Mouse (Mus musculus) cortical plate, adult 2 months (tissue): ENCODE measurements around the gene Rab37.

Experiments
- CTCF ChIP-seq: fragments of 200-500 bp; IDR thresholded peaks from 2 replicates; pipeline ENCODE4 v1.5.1; 2011; ENCODE audit warnings: mild to moderate bottlenecking, control low read depth, low read length; ENCODE audit not compliant: insufficient read depth; ENCODE audit errors: extremely low read depth
- POLR2A ChIP-seq: fragments of 200-500 bp; IDR thresholded peaks from 2 replicates; pipeline ENCODE4 v1.6.1; 2011; ENCODE audit warnings: mild to moderate bottlenecking, low read length, control low read depth; ENCODE audit not compliant: insufficient read depth; ENCODE audit errors: extremely low read depth

- no peak for TF ChIP-seq CTCF
- no peak for TF ChIP-seq POLR2A
Observed at GRCm38 (mm10) chr11:115084595-115084994, 6.6 kb upstream of the Rab37 start.
